Mouse (Mus musculus) kidney, postnatal 4 days (tissue): ENCODE results near the gene Mapk12.

Source experiments
- DNase-seq, 2 experiments: peaks; one replicate each; pipeline ENCODE4 v3.0.0; 2021; ENCODE audit warnings: mixed read lengths in 2 of 2

Gene Mapk12

DNA sequence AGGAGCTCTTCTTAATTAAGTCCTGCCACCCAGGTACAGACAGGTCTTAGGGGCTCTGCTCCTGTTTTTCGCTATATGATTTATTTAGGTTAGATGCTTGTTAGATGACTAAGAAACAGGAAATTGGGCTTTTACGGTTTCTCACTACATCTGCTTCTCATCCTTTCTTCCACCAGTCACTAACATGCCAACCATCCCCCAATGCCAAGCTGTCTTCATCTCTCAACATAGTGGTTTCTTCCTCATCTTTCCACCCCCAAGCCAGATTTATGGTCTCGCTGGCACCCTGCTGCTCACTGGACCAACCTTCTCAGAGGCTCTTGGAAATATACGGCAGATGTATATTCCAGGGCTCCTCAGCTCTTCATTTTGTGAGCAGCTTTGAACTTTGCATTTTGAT is 49.8 kb downstream of the Mapk12 start:
- DNase-seq: no peak

DNA sequence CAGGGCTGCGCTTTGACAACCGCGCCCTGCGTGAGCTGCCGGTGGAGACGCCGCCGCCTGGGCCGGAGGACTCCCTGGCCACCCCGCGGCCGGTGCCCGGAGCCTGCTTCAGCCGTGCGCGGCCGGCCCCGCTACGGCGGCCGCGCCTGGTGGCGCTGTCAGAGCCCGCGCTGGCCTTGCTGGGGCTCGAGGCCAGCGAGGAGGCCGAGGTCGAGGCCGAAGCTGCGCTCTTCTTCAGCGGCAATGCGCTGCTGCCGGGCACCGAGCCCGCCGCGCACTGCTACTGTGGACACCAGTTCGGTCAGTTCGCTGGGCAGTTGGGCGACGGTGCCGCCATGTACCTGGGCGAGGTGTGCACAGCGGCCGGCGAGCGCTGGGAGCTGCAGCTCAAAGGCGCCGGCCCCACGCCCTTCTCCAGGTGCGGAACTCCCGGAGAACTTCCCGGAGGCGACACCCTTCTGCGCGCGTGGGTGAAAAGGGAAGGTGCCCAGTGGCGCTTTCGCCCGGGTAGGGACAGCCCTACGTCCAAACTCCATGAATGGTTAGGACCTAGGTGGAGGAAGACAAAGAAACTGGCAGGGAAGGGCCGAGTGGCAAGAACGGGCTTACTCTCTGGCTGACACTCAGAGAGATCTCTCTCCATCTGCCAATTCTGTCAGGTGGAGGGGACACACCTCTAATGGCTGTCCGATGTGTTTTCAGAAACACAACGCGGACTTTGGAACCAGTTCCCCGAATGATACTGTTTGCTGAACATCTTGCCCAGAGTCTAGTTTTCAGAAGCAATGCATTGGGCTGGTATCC is 51.1 kb downstream of the Mapk12 start:
- DNase-seq: no peak

DNA sequence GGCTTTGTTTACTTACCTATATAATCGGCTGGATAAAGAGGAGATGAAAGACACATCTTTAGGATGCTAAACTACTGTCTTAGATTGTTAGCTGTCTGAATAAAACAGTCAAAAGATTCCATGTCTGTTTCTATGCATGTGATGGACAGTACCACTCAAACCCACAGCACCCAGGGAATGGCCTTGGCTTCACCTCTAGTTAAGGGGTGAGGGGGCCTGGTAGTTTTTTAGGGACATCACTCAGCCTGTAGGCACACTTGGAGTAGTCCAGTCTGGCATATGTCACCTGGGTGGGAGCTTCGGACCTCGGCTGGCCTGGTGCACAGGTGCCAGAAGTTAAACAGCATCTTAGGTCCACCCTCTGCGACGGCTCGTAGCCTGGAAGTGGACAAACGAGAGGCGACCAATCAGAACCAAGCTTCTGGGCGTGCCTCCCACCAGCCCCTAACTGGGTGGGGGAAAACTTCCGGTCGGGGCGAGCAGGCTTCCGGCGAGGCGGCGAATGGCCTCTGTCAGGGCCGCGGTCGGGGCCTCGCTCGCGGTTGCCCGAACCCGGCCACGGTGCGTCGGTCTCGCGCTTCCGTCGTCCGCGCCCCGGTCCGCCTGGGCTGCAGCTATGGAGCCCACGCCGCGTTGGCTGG is 51.8 kb downstream of the Mapk12 start, which contains the start of gene Selenoo:
Selenoo (plus strand) TSS at position 478 of the 641 bp plus-strand sequence.
- DNase-seq: peak; percentile 92 to 96

DNA sequence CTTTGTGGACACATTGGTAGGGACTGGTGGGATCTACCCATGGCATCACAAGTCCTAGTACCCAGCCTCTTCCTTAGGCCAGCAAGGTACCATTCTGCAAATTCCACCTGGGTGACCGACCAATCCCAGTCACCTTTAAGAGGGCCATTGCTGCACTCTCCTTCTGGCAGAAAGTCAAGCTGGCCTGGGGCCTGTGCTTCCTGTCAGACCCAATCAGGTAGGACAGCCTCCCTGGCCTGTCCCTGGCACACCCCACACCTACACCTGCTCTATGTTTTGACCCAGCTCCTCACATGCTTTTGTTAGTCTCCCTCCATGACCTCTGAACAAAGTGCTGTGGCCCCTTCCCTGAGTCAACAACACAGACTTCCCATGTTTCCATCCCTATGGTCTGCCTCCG is 55.7 kb downstream of the Mapk12 start:
- DNase-seq: no peak

DNA sequence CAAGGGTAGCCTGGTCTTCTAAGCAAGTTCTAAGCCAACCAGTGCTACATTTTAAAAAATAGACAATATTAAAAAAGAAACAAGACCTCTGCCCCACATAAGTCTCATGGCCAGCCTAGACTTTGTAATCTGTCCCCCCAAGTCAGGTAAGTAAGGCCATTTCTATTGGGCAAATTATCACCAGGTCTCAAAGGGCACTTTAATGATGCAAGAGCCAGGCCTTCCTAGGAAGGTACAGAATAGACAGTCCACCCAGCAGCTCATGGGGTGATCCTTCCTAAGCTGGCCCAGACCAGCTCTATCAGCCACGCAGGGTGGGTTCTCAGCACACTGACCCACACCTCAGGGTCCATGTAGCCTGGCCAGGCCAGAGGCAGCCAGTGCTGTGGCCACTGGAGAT is 56.6 kb downstream of the Mapk12 start:
- no peak for DNase-seq
